Mouse (Mus musculus): ENCODE measurements around the gene Ccser2. TPM values are rescaled to one million over a fixed set of nuclear protein-coding genes. Genes with fewer than 3 reads are reported as not detected.

Ccser2 gene
- total RNA-seq, 2 experiments from 2014 or later: 62.3 to 66.3 TPM

DNA sequence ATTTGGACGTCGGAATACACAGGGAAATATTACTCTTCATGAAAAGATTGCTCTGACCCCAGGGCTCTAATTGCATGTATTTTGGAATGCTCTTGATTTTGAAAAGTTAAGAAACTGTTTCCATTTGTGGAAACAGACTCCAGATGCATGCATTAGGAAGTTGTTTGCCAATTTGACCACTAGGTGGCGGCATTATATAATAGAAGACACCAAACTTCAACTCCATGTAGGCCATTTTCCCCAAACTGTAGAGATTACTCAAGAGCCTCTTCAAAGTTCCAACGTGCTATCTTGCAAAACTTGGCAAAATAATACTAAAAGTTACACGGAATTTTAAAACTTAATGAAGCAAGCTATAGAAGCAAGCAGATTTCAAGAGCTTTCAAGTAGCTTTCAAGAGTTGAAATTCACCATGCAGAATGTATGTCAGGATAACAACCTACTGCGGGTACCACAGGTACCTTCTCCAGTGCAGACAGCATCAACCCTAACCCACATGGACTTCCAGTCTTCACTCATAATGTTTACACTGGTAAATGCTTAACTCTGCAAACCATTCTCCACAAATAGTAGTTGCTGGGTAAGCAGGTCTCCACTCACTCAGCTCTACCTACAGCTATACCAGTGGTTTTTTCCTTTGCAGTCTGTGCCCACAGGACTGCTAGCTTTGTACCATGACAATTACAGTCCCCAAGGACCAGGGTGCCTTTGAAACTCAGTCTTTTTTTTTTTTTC lies 101.4 kb downstream of the Ccser2 start:
- DNase-seq: peak; percentile 55

- peak; percentile 93 for DNase-seq
Measured at GRCm38 (mm10) chr14:36863877-36864489, 104.6 kb downstream of the Ccser2 start.

DNA sequence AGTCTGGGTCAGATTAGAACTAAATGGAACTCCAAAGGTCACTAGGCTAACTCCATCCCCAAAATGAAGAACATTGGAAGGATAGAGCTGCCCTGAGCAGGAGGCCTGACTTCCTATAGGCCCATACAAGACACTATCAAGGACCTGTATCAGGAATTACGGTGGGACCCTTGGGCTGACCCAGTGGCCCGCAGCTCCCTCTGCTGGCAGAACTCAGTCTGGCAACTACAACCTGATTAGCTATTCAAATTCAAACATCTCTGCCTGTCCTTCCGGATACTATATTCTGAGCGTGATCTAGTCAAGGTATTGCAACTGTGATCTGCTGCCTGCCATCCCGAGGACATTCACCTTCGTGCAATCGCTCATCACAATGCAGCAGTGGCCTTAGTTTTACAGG lies 106.2 kb downstream of the Ccser2 start:
- DNase-seq: peak; percentile 38

- DNase-seq: no peak
Measured at GRCm38 (mm10) chr14:36858932-36859331, 109.6 kb downstream of the Ccser2 start.

- no peak for DNase-seq
Measured at GRCm38 (mm10) chr14:36852972-36853371, 115.6 kb downstream of the Ccser2 start.

DNA sequence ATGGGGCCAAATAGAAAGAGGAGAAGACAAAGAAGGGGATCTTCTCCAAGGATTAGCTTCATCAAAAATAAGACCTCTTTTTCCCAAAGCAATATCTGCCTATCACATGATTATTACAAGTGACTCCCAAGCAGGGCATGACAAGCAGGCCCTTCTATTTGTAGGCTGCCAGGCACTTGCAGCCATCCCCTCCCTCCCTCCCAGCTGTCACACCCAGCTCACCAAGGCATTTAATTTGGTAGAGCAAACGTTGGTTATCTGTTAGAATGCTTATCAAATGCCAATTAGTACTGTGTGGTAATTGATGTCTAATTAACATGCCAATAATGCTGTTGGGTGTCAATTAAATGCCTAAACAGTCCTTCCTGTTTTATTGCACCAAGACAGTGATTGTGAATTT lies 119.7 kb downstream of the Ccser2 start:
- DNase-seq: no peak

Other genes with a start within 250 kb of the Ccser2 start
- under 1 TPM; 0.59 to 0.86 TPM for gene Rgr, start 80.2 kb upstream of the Ccser2 start, total RNA-seq (2021)
- not detected for gene Lrit1, start 86.1 kb upstream of the Ccser2 start, total RNA-seq (2021)
- not detected for gene Lrit2, start 99.2 kb upstream of the Ccser2 start, total RNA-seq (2021)
- under 1 TPM; 0.05 to 0.07 TPM for gene Cdhr1, start 129.6 kb upstream of the Ccser2 start, total RNA-seq (2021)
- gene 2610528A11Rik, start 145.2 kb upstream of the Ccser2 start, total RNA-seq (2021): 1 to 10 TPM in 1 of 2 experiments, under 1 TPM in 1; 0.85 to 1.1 TPM
- gene Ghitm, start 166.5 kb upstream of the Ccser2 start, total RNA-seq (2021): 100 to 1,000 TPM; 217 to 232 TPM